Mouse (Mus musculus) erythroblast, embryonic 14.5 days (primary cell): ENCODE results near the gene Fry. TPM values are rescaled to one million over a fixed set of nuclear protein-coding genes. Genes with fewer than 3 reads are reported as not detected.
A peak's percentile ranks its signal among the peaks of the same experiment; 100 is the strongest.

Experiments used
- H3K27me3 ChIP-seq: 2 replicates; pipeline ENCODE4 v1.6.1; 2012; ENCODE audit warnings: inconsistent platforms; ENCODE audit not compliant: control insufficient read depth
- H3K36me3 ChIP-seq: 2 replicates; pipeline ENCODE4 v1.6.1; 2012; ENCODE audit warnings: mild to moderate bottlenecking, inconsistent platforms; ENCODE audit not compliant: control insufficient read depth
- H3K4me1 ChIP-seq: 2 replicates; pipeline ENCODE4 v1.6.1; 2012; ENCODE audit warnings: inconsistent platforms; ENCODE audit not compliant: control insufficient read depth
- H3K4me3 ChIP-seq: replicated peaks from 2 replicates; pipeline ENCODE3; 2012; ENCODE audit warnings: moderate library complexity, mild to moderate bottlenecking, inconsistent platforms
- H3K9me3 ChIP-seq: 2 replicates; pipeline ENCODE4 v1.6.1; 2012; ENCODE audit warnings: low read length, inconsistent platforms, mixed read lengths; ENCODE audit not compliant: control insufficient read depth
- GATA1 ChIP-seq: IDR thresholded peaks from 2 replicates; pipeline ENCODE4 v1.6.1; 2012; ENCODE audit warnings: low read length, inconsistent platforms, mixed read lengths
- TAL1 ChIP-seq: IDR thresholded peaks from 3 replicates; pipeline ENCODE4 v1.6.1; 2012; ENCODE audit warnings: low read length, inconsistent platforms, mixed read lengths
- polyA plus RNA-seq: library from polyadenylated mRNA; stranded (reverse); fragments of >175 nt; gene quantifications from 2 replicates; pipeline ENCODE4 v1.2.3, GENCODE M21; 2012

Gene Fry
- polyA plus RNA-seq, 1 experiment: 0.16 TPM

DNA sequence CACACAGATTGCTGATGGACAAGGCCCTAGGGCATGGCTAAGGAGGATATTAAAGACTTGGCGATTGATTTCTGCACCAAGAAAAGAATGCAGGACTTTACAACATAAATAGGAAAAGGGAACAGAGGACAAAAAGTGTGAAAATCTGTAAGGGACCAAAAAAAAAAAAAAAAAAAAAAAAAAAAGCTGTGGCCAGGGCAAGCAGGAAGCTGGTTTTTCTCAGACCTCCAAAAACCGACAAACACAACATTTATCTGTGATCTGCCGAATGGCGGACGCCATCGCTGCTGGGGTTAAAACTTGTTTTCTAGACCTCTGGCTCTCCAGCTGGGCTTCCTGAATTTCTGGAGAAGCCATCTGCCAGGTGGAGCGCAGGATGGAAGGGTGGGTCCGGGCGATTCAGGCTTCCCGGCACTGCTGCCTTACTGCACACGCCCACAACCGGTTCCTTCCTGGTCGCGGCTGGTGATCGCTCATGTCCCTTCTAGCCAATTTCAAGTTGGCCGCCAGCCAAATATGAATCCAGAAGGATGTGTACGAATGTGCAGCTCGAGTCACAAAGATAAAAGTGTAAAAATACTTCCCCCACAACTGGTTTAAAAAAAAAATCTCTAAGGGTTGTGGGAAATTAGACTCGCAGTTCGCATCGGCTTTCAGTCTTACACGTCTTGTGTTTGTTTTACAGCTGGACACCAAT is 77.2 kb downstream of the Fry start:
- Histone ChIP-seq H3K4me3 (peak overlapping the region; percentile 56), H3K27me3 (no peaks in the 10 kb centered on the region), H3K36me3 (no peaks in the 10 kb centered on the region), H3K9me3 (peaks cover 1% of the 10 kb centered on the region; the same call in 1 of the 2 replicates), H3K4me1 (peaks cover 7% of the 10 kb centered on the region)
- TF ChIP-seq GATA1: no peak
- TF ChIP-seq TAL1: no peak

GRCm38 (mm10) chr5:150196211-150196585 is 77.8 kb downstream of the Fry start:
- TF ChIP-seq TAL1 (no peak), GATA1 (no peak)
- H3K27me3 ChIP-seq: no peaks in the 10 kb centered on the region
- peaks cover 7% of the 10 kb centered on the region for H3K4me1 ChIP-seq
- H3K36me3 ChIP-seq: no peaks in the 10 kb centered on the region
- peak overlapping the region; percentile 56 for H3K4me3 ChIP-seq
- H3K9me3 ChIP-seq: no peaks in the 10 kb centered on the region

DNA sequence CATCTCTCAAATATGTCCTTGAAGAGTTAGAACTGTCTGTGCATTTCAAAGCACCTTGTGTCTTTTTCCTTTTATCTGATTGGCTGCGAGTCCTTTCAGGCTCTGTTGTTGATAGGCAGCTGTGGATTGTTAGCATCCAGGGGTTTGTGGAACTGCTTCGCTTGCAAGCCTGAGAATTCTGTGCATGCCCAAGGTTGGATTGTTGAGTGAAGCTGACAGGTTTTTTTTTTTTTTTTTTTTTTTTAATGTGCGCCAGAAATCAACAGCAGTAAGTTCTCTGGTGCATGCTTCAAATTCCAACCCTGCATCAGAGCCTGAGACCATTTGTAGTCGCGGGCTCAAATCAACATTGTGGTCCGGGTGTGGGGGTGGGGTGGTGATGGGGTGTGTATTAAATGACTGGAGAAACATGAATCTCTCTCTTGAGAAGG is 78.5 kb downstream of the Fry start:
- Histone ChIP-seq H3K36me3 (no peaks in the 10 kb centered on the region), H3K4me3 (no peak overlapping the region), H3K9me3 (no peaks in the 10 kb centered on the region), H3K4me1 (peaks cover 7% of the 10 kb centered on the region), H3K27me3 (no peaks in the 10 kb centered on the region)
- TF ChIP-seq GATA1 (no peak), TAL1 (no peak)

- H3K9me3 ChIP-seq: no peaks in the 10 kb centered on the region
- no peak for TF ChIP-seq GATA1
- TF ChIP-seq TAL1: no peak
- no peaks in the 10 kb centered on the region for H3K4me1 ChIP-seq
- no peaks in the 10 kb centered on the region for H3K36me3 ChIP-seq
- no peak overlapping the region for H3K4me3 ChIP-seq
- no peaks in the 10 kb centered on the region for H3K27me3 ChIP-seq
Observed at GRCm38 (mm10) chr5:150206749-150207148, 88.3 kb downstream of the Fry start.

DNA sequence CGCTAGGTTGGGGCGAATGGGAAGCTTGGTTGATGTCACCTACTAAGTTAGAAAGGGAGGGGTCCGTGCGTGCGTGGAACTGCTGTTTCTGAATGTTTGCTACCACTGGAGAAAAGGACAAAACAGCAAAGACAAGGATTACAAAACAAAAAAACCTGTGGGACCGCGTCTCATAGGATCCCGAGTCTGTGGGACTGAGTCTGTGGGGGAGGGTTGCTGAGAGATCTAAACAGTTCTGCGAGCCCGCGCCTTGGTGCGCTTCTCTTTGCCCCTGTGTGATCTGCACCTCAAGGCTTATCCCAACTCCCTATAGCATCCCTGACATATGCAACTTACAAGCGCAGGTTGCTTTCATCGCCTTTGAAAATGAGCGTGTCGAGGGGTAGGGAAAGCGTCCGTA is 89.2 kb downstream of the Fry start:
- TF ChIP-seq GATA1 (no peak), TAL1 (no peak)
- Histone ChIP-seq H3K4me1 (no peaks in the 10 kb centered on the region), H3K4me3 (no peak overlapping the region), H3K27me3 (no peaks in the 10 kb centered on the region), H3K9me3 (no peaks in the 10 kb centered on the region), H3K36me3 (no peaks in the 10 kb centered on the region)

- no peak overlapping the region for H3K4me3 ChIP-seq
- no peaks in the 10 kb centered on the region for H3K27me3 ChIP-seq
- no peaks in the 10 kb centered on the region for H3K4me1 ChIP-seq
- H3K36me3 ChIP-seq: no peaks in the 10 kb centered on the region
- no peaks in the 10 kb centered on the region for H3K9me3 ChIP-seq
- TF ChIP-seq TAL1 (no peak), GATA1 (no peak)
Observed at GRCm38 (mm10) chr5:150208009-150208408, 89.6 kb downstream of the Fry start.

DNA sequence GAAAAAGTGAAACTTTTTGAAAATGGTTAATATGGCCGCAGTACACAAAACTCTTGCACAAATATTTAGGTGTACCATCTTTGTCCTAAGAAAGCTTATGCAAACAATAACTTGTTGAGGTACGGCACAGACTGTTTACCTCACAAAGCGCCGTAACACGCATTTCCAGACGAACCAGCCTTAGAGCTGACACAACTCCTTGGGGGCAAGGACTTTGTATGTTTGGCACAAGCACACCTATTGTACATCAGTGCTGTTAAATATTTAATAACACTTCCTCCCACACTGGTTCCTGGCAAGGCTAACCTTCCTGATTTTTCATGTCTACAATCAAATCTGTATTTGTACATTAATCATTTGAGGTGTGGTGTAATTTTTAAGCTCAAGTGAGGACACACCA is 95.6 kb downstream of the Fry start:
- Histone ChIP-seq H3K4me1 (no peaks in the 10 kb centered on the region), H3K27me3 (no peaks in the 10 kb centered on the region), H3K36me3 (no peaks in the 10 kb centered on the region), H3K4me3 (no peak overlapping the region), H3K9me3 (no peaks in the 10 kb centered on the region; the same call in 1 of the 2 replicates)
- TF ChIP-seq GATA1 (no peak), TAL1 (no peak)

DNA sequence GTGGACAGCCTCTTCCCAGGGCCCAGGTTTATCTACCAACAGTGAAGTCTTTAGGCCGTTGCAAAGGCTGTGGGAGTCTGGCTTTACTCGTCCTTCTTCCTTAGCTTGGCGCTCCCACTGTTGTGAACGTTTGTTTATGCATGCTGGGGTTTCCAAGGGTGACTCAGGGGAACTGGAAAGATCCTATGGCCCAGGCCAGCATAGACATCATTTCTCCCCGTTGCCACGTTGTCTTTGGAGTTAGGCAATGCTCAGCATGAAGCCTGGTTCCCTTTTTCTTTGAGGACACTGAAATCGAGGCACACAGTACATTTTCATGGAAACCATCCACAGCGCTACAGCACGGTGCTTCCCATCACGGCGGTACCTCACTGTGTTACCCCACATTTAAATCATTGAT is 97.6 kb downstream of the Fry start:
- H3K36me3 ChIP-seq: no peaks in the 10 kb centered on the region
- TF ChIP-seq TAL1 (no peak), GATA1 (no peak)
- H3K4me1 ChIP-seq: no peaks in the 10 kb centered on the region
- H3K4me3 ChIP-seq: no peak overlapping the region
- no peaks in the 10 kb centered on the region; the same call in 1 of the 2 replicates for H3K9me3 ChIP-seq
- no peaks in the 10 kb centered on the region for H3K27me3 ChIP-seq

DNA sequence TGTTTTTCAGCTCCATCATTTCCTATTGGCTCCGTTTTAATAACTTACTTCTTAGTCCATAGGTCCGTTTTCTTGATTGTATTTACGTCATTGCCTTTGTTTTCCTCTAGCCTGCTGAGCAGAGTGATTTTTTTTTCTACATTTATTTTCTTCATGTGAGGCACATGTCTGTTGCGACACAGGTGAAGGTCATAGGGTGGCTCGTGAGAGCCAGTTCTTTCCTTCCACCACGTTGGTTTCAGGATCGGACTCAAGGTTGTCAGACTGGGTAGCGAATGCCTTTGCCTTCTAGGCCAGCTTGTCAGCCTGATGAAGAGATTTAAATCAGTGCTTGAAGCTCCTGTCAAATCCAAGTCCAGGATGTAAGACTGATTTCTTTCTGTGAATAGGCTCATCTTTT is 101.0 kb downstream of the Fry start:
- H3K9me3 ChIP-seq: no peaks in the 10 kb centered on the region; the same call in 1 of the 2 replicates
- no peaks in the 10 kb centered on the region for H3K36me3 ChIP-seq
- H3K27me3 ChIP-seq: no peaks in the 10 kb centered on the region
- TF ChIP-seq GATA1 (no peak), TAL1 (no peak)
- H3K4me3 ChIP-seq: no peak overlapping the region
- H3K4me1 ChIP-seq: no peaks in the 10 kb centered on the region

- H3K4me1 ChIP-seq: no peaks in the 10 kb centered on the region
- no peaks in the 10 kb centered on the region for H3K36me3 ChIP-seq
- TF ChIP-seq GATA1: no peak
- TF ChIP-seq TAL1: no peak
- no peak overlapping the region for H3K4me3 ChIP-seq
- H3K27me3 ChIP-seq: no peaks in the 10 kb centered on the region
- H3K9me3 ChIP-seq: no peaks in the 10 kb centered on the region; the same call in 1 of the 2 replicates
Observed at GRCm38 (mm10) chr5:150220333-150220732, 101.9 kb downstream of the Fry start.
